Mouse (Mus musculus) lung, embryonic 16.5 days (tissue): ENCODE data around the gene Arrdc1. TPM values are rescaled to one million over a fixed set of nuclear protein-coding genes. Genes with fewer than 3 reads are reported as not detected.

Experiments
- ATAC-seq: fragments of 200-750 bp; cut with Nextera tagmentation; 2 replicates; pipeline ENCODE4 v1.8.0; 2017; ENCODE audit warnings: low read depth, mild to moderate bottlenecking, moderate library complexity
- H3K27ac ChIP-seq: fragments of 300-500 bp; sonication (generic); 2 replicates; pipeline ENCODE4 v1.5.1; 2014; ENCODE audit warnings: mild to moderate bottlenecking, control low read depth, low read length
- H3K27me3 ChIP-seq: fragments of 300-500 bp; sonication (generic); 2 replicates; pipeline ENCODE4 v1.6.1; 2014; ENCODE audit warnings: low read depth, low read length, mixed read lengths; ENCODE audit not compliant: control insufficient read depth, insufficient read depth
- H3K36me3 ChIP-seq: fragments of 300-500 bp; sonication (generic); 2 replicates; pipeline ENCODE4 v1.6.1; 2014; ENCODE audit warnings: low read length; ENCODE audit not compliant: control insufficient read depth, insufficient read depth
- H3K4me1 ChIP-seq: fragments of 300-500 bp; sonication (generic); replicated peaks from 2 replicates; pipeline ENCODE4 v1.6.1; 2014; ENCODE audit warnings: low read length, mixed read lengths; ENCODE audit not compliant: control insufficient read depth, insufficient read depth
- H3K4me2 ChIP-seq: fragments of 300-500 bp; sonication (generic); 2 replicates; pipeline ENCODE4 v1.6.1; 2014; ENCODE audit warnings: low read depth, low read length, control low read depth
- H3K4me3 ChIP-seq: fragments of 300-500 bp; sonication (generic); 2 replicates; pipeline ENCODE4 v1.5.1; 2014; ENCODE audit warnings: mild to moderate bottlenecking, low read length, control low read depth
- H3K9ac ChIP-seq: fragments of 300-500 bp; sonication (generic); 2 replicates; pipeline ENCODE4 v1.6.1; 2014; ENCODE audit warnings: low read length, control low read depth
- H3K9me3 ChIP-seq: fragments of 300-500 bp; sonication (generic); 2 replicates; pipeline ENCODE4 v1.6.1; 2016; ENCODE audit warnings: low read length; ENCODE audit not compliant: control insufficient read depth
- WGBS: fragments of 180-500 bp; shearing (Covaris S2); extraction: QIAGEN DNeasy Blood & Tissue Kit; methylation state at CpG from one replicate; pipeline ENCODE4 v1.1.7; 2014; 5-methylcytosine and 5-hydroxymethylcytosine counted together
- polyA plus RNA-seq: library from polyadenylated mRNA; unstranded; fragments of >200 nt; fragmentation: Nextera tagmentation; extraction: Ambion mirVana; gene quantifications from 2 replicates; pipeline ENCODE4 v1.2.1, GENCODE M21; 2015

Arrdc1 gene
- polyA plus RNA-seq, 1 experiment from 2014 or later: 141 TPM

- 91% methylated on average over 4 of the region's 4 CpGs for WGBS
- Histone ChIP-seq H3K9me3 (no peaks in the 10 kb centered on the region), H3K27me3 (no peaks in the 10 kb centered on the region), H3K4me3 (no peak overlapping the region), H3K27ac (no peak overlapping the region), H3K36me3 (no peaks in the 10 kb centered on the region), H3K9ac (no peak overlapping the region), H3K4me2 (no peak overlapping the region), H3K4me1 (peaks cover 5% of the 10 kb centered on the region; the same call in 1 of the 2 replicates)
- ATAC-seq: no peak
These were observed 24.6 kb downstream of the Arrdc1 start for GRCm38 (mm10) chr2:24910481-24910880.

GRCm38 (mm10) chr2:24905653-24906155, 29.3 kb downstream of the Arrdc1 start:
- H3K9me3 ChIP-seq: no peaks in the 10 kb centered on the region
- ATAC-seq: no peak
- no peak overlapping the region for H3K4me3 ChIP-seq
- no peak overlapping the region for H3K27ac ChIP-seq
- no peaks in the 10 kb centered on the region for H3K27me3 ChIP-seq
- no peak overlapping the region for H3K9ac ChIP-seq
- H3K4me1 ChIP-seq: peaks cover 10% of the 10 kb centered on the region; the same call in 1 of the 2 replicates
- no peaks in the 10 kb centered on the region for H3K36me3 ChIP-seq
- 23% methylated on average over 2 of the region's 2 CpGs for WGBS
- no peak overlapping the region for H3K4me2 ChIP-seq

- ATAC-seq: no peak
- Histone ChIP-seq H3K4me3 (no peak overlapping the region), H3K9ac (no peak overlapping the region), H3K36me3 (no peaks in the 10 kb centered on the region), H3K27ac (no peak overlapping the region), H3K9me3 (no peaks in the 10 kb centered on the region), H3K27me3 (no peaks in the 10 kb centered on the region), H3K4me2 (no peak overlapping the region), H3K4me1 (peaks cover 10% of the 10 kb centered on the region; the same call in 1 of the 2 replicates)
- WGBS: 84% methylated on average over 11 of the region's 11 CpGs
These were observed 30.0 kb downstream of the Arrdc1 start for GRCm38 (mm10) chr2:24904823-24905652.

- no peak for ATAC-seq
- WGBS: 74% methylated on average over 6 of the region's 6 CpGs
- H3K4me3 ChIP-seq: no peak overlapping the region
- H3K36me3 ChIP-seq: no peaks in the 10 kb centered on the region
- peaks cover 10% of the 10 kb centered on the region; the same call in 1 of the 2 replicates for H3K4me1 ChIP-seq
- H3K9ac ChIP-seq: no peak overlapping the region
- no peak overlapping the region for H3K27ac ChIP-seq
- H3K9me3 ChIP-seq: no peaks in the 10 kb centered on the region
- no peak overlapping the region for H3K4me2 ChIP-seq
- H3K27me3 ChIP-seq: no peaks in the 10 kb centered on the region
These were observed 32.1 kb downstream of the Arrdc1 start for GRCm38 (mm10) chr2:24902999-24903398.

GRCm38 (mm10) chr2:24901055-24901454, 34.0 kb downstream of the Arrdc1 start:
- Histone ChIP-seq H3K27ac (no peak overlapping the region), H3K9me3 (no peaks in the 10 kb centered on the region), H3K27me3 (no peaks in the 10 kb centered on the region), H3K4me2 (no peak overlapping the region), H3K36me3 (no peaks in the 10 kb centered on the region), H3K9ac (no peak overlapping the region), H3K4me3 (no peak overlapping the region), H3K4me1 (peaks cover 5% of the 10 kb centered on the region; the same call in 1 of the 2 replicates)
- WGBS: 40% methylated on average over 5 of the region's 5 CpGs
- no peak for ATAC-seq

GRCm38 (mm10) chr2:24899292-24899691, 35.8 kb downstream of the Arrdc1 start:
- Histone ChIP-seq H3K4me1 (peaks cover 5% of the 10 kb centered on the region; the same call in 1 of the 2 replicates), H3K36me3 (no peaks in the 10 kb centered on the region), H3K4me3 (no peak overlapping the region), H3K27ac (no peak overlapping the region), H3K27me3 (no peaks in the 10 kb centered on the region), H3K4me2 (no peak overlapping the region), H3K9me3 (no peaks in the 10 kb centered on the region), H3K9ac (no peak overlapping the region)
- ATAC-seq: no peak
- WGBS: 93% methylated on average over 2 of the region's 2 CpGs

- H3K4me2 ChIP-seq: no peak overlapping the region
- H3K4me3 ChIP-seq: no peak overlapping the region
- peaks cover 5% of the 10 kb centered on the region; the same call in 1 of the 2 replicates for H3K4me1 ChIP-seq
- no peaks in the 10 kb centered on the region for H3K9me3 ChIP-seq
- H3K27ac ChIP-seq: no peak overlapping the region
- no peak overlapping the region for H3K9ac ChIP-seq
- no peak for ATAC-seq
- no peaks in the 10 kb centered on the region for H3K27me3 ChIP-seq
- 62% methylated on average over 4 of the region's 4 CpGs for WGBS
- H3K36me3 ChIP-seq: no peaks in the 10 kb centered on the region
These were observed 38.3 kb downstream of the Arrdc1 start for GRCm38 (mm10) chr2:24896761-24897160.

GRCm38 (mm10) chr2:24894211-24894610, 40.8 kb downstream of the Arrdc1 start:
- no peaks in the 10 kb centered on the region for H3K9me3 ChIP-seq
- H3K4me3 ChIP-seq: no peak overlapping the region
- WGBS: 96% methylated on average over 1 of the region's 1 CpGs
- no peaks in the 10 kb centered on the region for H3K27me3 ChIP-seq
- H3K9ac ChIP-seq: no peak overlapping the region
- no peaks in the 10 kb centered on the region for H3K4me1 ChIP-seq
- no peak overlapping the region for H3K4me2 ChIP-seq
- H3K27ac ChIP-seq: no peak overlapping the region
- ATAC-seq: no peak
- H3K36me3 ChIP-seq: no peaks in the 10 kb centered on the region

GRCm38 (mm10) chr2:24892318-24892717, 42.7 kb downstream of the Arrdc1 start:
- no peak overlapping the region for H3K4me2 ChIP-seq
- no peaks in the 10 kb centered on the region for H3K27me3 ChIP-seq
- 84% methylated on average over 5 of the region's 5 CpGs for WGBS
- no peak overlapping the region for H3K27ac ChIP-seq
- H3K36me3 ChIP-seq: no peaks in the 10 kb centered on the region
- no peak for ATAC-seq
- no peaks in the 10 kb centered on the region for H3K4me1 ChIP-seq
- no peaks in the 10 kb centered on the region for H3K9me3 ChIP-seq
- no peak overlapping the region for H3K9ac ChIP-seq
- no peak overlapping the region for H3K4me3 ChIP-seq
